Mouse (Mus musculus) liver, embryonic 13.5 days (tissue): Measurements from ENCODE around the gene Fasn. TPM values are rescaled to one million over a fixed set of nuclear protein-coding genes. Genes with fewer than 3 reads are reported as not detected.
A peak's percentile ranks its signal among the peaks of the same experiment; 100 is the strongest.
"Not testable (repeated sequence)": the region's sequence is repeated elsewhere in the genome, so short reads cannot be mapped to it uniquely, and the experiment has no call there.

Experiments
- ATAC-seq: fragments of 200-750 bp; cut with Nextera tagmentation; 2 replicates; pipeline ENCODE4 v1.8.0; 2017; ENCODE audit warnings: low read depth, mild to moderate bottlenecking, moderate number of reproducible peaks, moderate library complexity
- DNase-seq: peaks from one replicate; pipeline ENCODE4 v3.0.0; 2022
- H3K27ac ChIP-seq: fragments of 300-500 bp; sonication (generic); 2 replicates; pipeline ENCODE4 v1.5.1; 2015; ENCODE audit warnings: moderate library complexity, mild to moderate bottlenecking, inconsistent platforms
- H3K27me3 ChIP-seq: fragments of 300-500 bp; sonication (generic); 2 replicates; pipeline ENCODE4 v1.6.1; 2015; ENCODE audit warnings: mild to moderate bottlenecking, inconsistent platforms
- H3K36me3 ChIP-seq: fragments of 300-500 bp; sonication (generic); 2 replicates; pipeline ENCODE4 v1.6.1; 2015; ENCODE audit warnings: mild to moderate bottlenecking, inconsistent platforms
- H3K4me1 ChIP-seq: fragments of 300-500 bp; sonication (generic); replicated peaks from 2 replicates; pipeline ENCODE4 v1.6.1; 2015; ENCODE audit warnings: inconsistent platforms
- H3K4me2 ChIP-seq: fragments of 300-500 bp; sonication (generic); 2 replicates; pipeline ENCODE4 v1.6.1; 2015; ENCODE audit warnings: inconsistent platforms, mild to moderate bottlenecking, moderate library complexity
- H3K4me3 ChIP-seq: fragments of 300-500 bp; sonication (generic); replicated peaks from 2 replicates; pipeline ENCODE4 v1.5.1; 2015; ENCODE audit warnings: mild to moderate bottlenecking, inconsistent platforms
- H3K9ac ChIP-seq: fragments of 300-500 bp; sonication (generic); 2 replicates; pipeline ENCODE4 v1.6.1; 2015; ENCODE audit warnings: mild to moderate bottlenecking, inconsistent platforms
- H3K9me3 ChIP-seq: fragments of 300-500 bp; sonication (generic); replicated peaks from 2 replicates; pipeline ENCODE4 v1.6.1; 2016; ENCODE audit warnings: inconsistent platforms
- WGBS: fragments of 180-500 bp; shearing (Covaris S2); methylation state at CpG from one replicate; pipeline ENCODE4 v1.1.7; 2015; ENCODE audit not compliant: insufficient replicate concordance; 5-methylcytosine and 5-hydroxymethylcytosine counted together
- polyA plus RNA-seq: library from polyadenylated mRNA; unstranded; fragments of >200 nt; fragmentation: Nextera tagmentation; extraction: Ambion mirVana; gene quantifications from 2 replicates; pipeline ENCODE4 v1.2.1, GENCODE M21; 2015

The Fasn gene
- 15.3 and 17.9 TPM in 2 replicates for polyA plus RNA-seq

DNA sequence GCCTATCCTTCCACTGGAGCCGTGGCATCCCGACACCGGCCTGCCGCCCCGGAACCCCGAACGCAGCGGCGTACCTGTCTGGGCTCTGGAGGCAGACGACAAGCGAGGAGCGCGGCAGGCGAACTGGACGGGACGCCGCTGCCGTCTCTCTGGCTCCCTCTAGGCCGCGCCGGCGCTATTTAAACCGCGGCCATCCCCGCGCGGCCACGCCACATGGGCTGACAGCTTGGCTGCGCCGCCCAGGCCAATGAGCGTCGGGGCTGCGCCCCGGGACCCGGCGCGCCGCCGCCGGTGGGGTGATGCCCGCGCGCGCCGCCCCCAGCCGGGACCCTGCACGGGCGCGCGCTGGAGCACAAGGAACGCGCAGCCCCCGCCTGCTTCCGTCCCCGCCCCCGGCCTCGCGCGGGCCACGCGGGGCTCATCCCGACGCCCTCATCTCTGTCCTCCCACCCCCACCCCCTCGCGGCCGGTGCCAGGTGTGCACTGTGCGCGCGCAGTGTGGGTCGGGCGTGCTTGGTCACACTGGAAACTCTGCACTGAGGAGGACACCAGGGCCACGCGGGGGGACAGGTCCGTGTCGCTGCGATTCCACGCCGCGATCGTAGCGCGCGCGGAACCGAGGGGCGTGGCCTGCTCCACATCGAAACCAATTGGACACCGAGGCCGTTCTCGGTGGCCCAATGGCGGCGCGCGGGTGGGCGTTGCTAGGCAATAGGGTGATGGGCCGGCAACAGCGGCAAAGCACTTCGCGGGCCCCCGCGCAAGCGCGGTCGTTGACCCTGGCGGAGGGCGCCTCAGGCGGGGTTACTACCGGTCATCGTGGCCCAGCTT is at the start of gene Fasn:
Fasn (minus strand) TSS at position 592 of the 831 bp plus-strand sequence.
- Histone ChIP-seq H3K36me3 (peaks cover 35% of the 10 kb centered on the region), H3K4me3 (peak within 1 kb of the TSS; percentile 75), H3K9me3 (no peaks in the 10 kb centered on the region), H3K4me1 (peaks cover 54% of the 10 kb centered on the region), H3K9ac (peak within 1 kb of the TSS; percentile 86), H3K4me2 (peak within 1 kb of the TSS; percentile 98), H3K27ac (peak within 1 kb of the TSS; percentile 89), H3K27me3 (no peaks in the 10 kb centered on the region)
- peak; percentile 84 for ATAC-seq
- WGBS = under 1% methylated on average over 88 of the region's 109 CpGs
- peak; percentile 92 for DNase-seq

DNA sequence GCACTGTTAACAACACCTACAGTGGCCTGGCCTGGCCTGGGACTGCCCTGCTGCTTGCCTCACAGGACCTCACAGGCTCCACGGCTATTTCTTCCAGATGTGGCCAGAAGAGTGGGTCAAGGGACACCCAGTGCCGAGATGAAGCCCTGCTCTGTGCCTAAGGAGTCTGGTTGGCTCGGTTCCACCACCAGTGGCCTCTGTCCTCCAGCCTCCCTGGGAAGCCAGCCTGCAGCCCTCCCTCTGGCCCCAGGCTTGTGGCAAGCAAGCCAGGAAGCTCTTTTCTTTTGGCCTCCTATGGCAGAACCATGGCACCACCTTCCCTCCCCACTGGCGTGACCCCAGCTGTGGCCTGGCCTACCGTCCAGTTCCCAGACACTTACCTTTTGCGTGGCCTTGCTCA is 48.9 kb upstream of the Fasn start:
- Histone ChIP-seq H3K27me3 (no peaks in the 10 kb centered on the region), H3K36me3 (no peaks in the 10 kb centered on the region), H3K9ac (no peak overlapping the region), H3K4me2 (no peak overlapping the region), H3K4me3 (no peak overlapping the region), H3K9me3 (no peaks in the 10 kb centered on the region), H3K27ac (no peak overlapping the region), H3K4me1 (peaks cover 12% of the 10 kb centered on the region)
- no peak for DNase-seq
- WGBS = 75% methylated on average over 6 of the region's 6 CpGs
- ATAC-seq = no peak

DNA sequence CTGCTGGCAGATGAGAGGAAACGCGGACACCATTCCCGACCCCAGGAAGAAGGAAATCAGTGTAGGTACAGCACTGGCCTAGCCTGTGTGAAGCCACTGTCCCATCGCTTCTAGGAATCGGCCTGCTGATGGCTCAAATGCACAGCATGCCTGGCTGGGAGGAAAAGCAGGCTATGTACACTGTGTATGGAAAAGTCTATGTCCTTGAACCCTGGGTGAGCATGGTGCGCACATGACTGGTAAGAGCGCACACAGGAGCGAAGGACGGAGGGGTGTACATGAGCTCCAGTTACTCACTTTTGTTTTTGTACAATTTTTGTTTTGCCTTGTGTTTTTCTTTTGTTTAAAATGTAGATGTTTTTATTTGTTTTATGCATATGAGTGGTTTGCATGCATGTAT is 47.2 kb upstream of the Fasn start:
- no peaks in the 10 kb centered on the region for H3K36me3 ChIP-seq
- no peak overlapping the region for H3K4me3 ChIP-seq
- no peak overlapping the region for H3K9ac ChIP-seq
- no peaks in the 10 kb centered on the region for H3K9me3 ChIP-seq
- WGBS = 87% methylated on average over 9 of the region's 9 CpGs
- no peaks in the 10 kb centered on the region for H3K27me3 ChIP-seq
- H3K4me2 ChIP-seq = no peak overlapping the region
- ATAC-seq = no peak
- DNase-seq = no peak
- peaks cover 12% of the 10 kb centered on the region for H3K4me1 ChIP-seq
- H3K27ac ChIP-seq = no peak overlapping the region

DNA sequence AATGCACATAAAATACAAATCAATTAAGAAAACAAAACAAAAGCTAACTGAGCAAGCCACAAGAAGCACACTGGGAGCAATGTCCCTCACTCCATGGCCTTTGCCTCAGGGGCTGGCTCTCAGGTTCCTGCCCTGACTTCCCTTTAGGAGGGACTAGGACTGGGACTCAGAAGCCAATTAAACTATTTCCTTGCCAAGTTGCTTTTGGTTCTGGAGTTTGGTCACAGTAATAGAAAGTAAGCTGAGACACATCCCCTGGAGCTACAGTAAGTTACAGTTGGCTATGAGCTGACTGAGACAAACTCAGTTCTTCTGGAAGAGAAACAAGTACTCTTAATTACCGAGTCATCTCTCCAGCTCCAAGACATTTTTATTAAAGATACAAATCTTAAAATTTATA is 41.5 kb upstream of the Fasn start:
- Histone ChIP-seq H3K9ac (no peak overlapping the region), H3K27me3 (no peaks in the 10 kb centered on the region), H3K27ac (no peak overlapping the region), H3K4me1 (no peaks in the 10 kb centered on the region), H3K36me3 (no peaks in the 10 kb centered on the region), H3K4me2 (no peak overlapping the region), H3K4me3 (no peak overlapping the region), H3K9me3 (no peaks in the 10 kb centered on the region)
- DNase-seq (no peak), ATAC-seq (no peak)
- WGBS = 80% methylated on average over 1 of the region's 1 CpGs

DNA sequence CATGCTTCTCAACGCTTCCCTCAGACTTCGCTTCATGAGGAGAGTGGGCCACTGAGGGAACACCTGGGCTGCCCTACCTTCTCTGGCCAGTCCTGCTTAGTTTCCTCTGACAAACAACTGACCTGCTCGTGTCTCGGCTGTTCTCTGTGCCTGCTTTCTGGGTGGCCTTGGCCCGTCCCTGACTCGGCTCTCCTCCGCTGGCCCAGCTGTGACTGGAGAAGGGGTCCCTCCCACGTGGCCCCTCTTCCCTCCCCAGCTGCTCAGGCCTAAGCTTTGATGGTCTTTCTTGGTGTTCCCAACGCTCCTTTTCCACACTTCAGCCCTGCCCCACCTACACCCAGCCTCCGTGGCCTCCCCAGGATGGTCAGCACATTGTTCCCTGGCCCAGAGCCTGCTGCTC is 38.5 kb upstream of the Fasn start:
- no peak overlapping the region for H3K4me2 ChIP-seq
- no peaks in the 10 kb centered on the region for H3K4me1 ChIP-seq
- no peaks in the 10 kb centered on the region for H3K27me3 ChIP-seq
- WGBS = 81% methylated on average over 10 of the region's 10 CpGs
- DNase-seq = no peak
- H3K4me3 ChIP-seq = no peak overlapping the region
- H3K9me3 ChIP-seq = no peaks in the 10 kb centered on the region
- 0 out of 2 replicates have a peak, but pooled peaks cover 8% of the 10 kb centered on the region for H3K36me3 ChIP-seq
- ATAC-seq = no peak
- no peak overlapping the region for H3K9ac ChIP-seq
- H3K27ac ChIP-seq = no peak overlapping the region

DNA sequence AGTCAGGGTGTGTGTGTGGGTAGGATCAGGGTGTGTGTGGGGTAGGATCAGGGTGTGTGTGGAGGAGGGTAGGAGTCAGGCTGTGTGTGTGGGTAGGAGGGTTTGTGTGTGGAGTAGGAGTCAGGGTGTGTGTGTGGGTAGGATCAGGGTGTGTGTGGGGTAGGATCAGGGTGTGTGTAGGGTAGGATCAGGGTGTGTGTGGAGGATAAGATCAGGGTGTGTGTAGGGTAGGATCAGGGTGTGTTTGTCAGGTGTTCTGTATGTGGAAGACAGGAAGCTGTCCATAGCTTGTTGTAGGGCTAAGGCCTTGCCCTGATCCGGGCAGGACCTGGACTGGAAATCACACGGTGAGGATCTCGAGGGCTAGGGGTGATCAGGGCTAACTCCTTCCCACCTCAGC is 31.6 kb upstream of the Fasn start:
- not testable (repeated sequence) for H3K9me3 ChIP-seq, H3K27me3 ChIP-seq, H3K9ac ChIP-seq, H3K27ac ChIP-seq, H3K4me2 ChIP-seq, H3K36me3 ChIP-seq, H3K4me3 ChIP-seq, DNase-seq
- H3K4me1 ChIP-seq = peaks cover 37% of the 10 kb centered on the region
- ATAC-seq = peak; percentile 68
- 84% methylated on average over 3 of the region's 3 CpGs for WGBS

DNA sequence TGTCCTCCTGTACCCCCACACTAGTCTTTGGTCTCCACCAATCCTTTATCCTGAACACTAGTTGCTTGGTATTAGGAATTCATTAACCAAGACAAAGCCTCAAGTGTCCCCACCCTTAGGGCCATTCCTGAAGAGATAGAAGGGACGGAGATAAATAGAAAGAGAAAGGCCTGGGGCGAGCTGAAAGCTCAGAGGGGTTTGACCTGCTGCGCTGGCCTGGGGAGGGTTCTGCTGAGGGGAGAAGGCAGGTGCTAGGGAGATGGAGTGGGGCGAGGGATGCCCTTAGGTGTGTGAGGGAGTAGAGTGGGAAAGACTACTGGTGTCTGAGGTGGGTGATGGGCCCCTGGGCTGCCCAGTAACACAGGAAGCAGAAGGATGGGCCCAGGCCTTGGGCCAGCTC is 29.4 kb upstream of the Fasn start:
- Histone ChIP-seq H3K4me1 (peaks cover 47% of the 10 kb centered on the region), H3K27ac (0 out of 2 replicates have a peak overlapping the region, but pooled peaks have one; percentile 19), H3K9me3 (no peaks in the 10 kb centered on the region), H3K4me3 (no peak overlapping the region), H3K4me2 (no peak overlapping the region), H3K36me3 (no peaks in the 10 kb centered on the region), H3K27me3 (no peaks in the 10 kb centered on the region), H3K9ac (no peak overlapping the region)
- no peak for ATAC-seq
- DNase-seq = no peak
- WGBS = 68% methylated on average over 4 of the region's 4 CpGs

DNA sequence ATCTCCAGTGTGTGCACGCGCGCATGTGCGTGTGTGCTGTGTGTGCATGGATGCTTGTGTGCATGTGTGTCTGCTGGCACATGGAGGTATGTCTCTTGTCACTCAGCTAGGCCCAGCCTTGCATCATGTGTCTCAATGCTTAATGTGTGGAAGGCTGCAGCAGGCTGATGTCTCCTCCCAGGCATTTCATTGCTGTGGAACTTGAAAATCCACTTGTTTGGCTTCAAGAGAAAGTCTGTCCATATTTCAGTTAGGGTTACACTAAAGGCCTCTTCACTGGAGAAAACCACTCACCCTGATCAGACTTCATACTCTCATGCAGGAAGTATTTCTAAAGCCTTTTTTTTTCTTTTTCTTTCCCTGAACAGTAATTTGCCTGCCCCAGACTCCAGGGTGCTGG is 28.8 kb upstream of the Fasn start:
- Histone ChIP-seq H3K9ac (no peak overlapping the region), H3K36me3 (no peaks in the 10 kb centered on the region), H3K9me3 (no peaks in the 10 kb centered on the region), H3K27ac (no peak overlapping the region), H3K4me1 (peaks cover 47% of the 10 kb centered on the region), H3K4me3 (no peak overlapping the region), H3K4me2 (no peak overlapping the region), H3K27me3 (no peaks in the 10 kb centered on the region)
- ATAC-seq = no peak
- 95% methylated on average over 4 of the region's 4 CpGs for WGBS
- no peak for DNase-seq

DNA sequence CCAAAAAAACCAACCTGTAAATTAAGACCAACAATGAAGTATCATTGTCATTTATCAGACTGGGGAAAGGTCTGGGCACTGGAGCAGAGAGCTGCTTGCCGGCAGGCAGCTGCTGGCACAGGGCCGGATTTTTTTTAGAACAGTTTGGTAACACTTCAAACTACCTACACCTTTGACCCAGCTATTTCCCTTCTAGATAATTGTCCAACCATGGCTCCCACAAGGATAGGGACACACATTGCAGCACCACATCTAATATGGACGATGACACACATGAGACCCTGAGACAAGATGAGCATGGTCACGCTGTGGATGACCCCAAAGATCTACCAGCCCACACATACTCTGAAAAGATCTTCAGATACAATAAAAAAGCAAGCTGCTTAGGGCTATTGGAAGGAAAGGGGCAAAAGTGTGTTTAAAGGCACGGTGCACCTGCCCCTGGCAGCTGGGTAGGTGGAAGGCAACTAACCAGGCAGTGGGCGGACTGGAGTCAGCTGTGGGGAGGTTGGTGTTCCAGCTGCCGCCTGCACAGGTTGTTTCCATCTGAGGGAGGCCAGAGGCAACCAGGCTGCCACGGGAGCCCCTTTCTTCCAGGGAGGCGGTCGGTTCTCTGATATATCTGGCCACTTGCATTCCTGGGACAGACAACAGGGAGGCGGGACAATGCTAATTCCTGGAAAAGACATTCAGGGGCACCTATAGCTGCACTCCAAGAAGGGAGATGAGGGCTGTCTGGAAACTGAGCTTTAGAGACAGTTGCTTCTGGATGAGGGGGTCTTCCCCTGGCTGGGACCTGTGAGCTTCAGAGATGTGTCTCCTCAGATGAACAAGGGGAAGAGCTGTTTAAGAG is 28.0 kb upstream of the Fasn start:
- WGBS = 65% methylated on average over 11 of the region's 11 CpGs
- H3K4me1 ChIP-seq = peaks cover 47% of the 10 kb centered on the region
- DNase-seq (no peak), ATAC-seq (no peak)
- no peak overlapping the region for H3K4me2 ChIP-seq
- H3K27me3 ChIP-seq = no peaks in the 10 kb centered on the region
- no peak overlapping the region for H3K9ac ChIP-seq
- H3K9me3 ChIP-seq = no peaks in the 10 kb centered on the region
- no peaks in the 10 kb centered on the region for H3K36me3 ChIP-seq
- H3K4me3 ChIP-seq = no peak overlapping the region
- no peak overlapping the region for H3K27ac ChIP-seq

DNA sequence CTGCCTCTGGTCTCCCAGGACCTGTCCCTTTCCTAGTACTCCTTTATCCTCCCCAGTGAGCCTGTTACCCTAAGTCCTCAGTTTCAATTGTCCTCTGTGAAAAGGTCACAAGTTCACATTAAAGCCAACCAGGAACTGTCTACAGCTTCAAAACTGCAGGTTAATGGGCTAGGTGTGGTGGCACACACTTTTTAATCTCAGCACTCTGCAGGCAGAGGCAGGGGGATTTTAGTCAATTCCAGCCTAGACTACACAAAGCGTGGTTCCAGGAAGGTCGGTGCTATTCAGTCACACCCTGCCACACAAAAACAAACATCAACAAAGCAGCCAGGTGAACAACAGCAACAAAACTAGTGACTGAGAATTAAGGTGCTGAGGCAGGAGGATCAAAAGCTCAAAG is 27.2 kb upstream of the Fasn start:
- Histone ChIP-seq H3K4me2 (no peak overlapping the region), H3K27ac (no peak overlapping the region), H3K27me3 (no peaks in the 10 kb centered on the region), H3K4me1 (peaks cover 47% of the 10 kb centered on the region), H3K4me3 (no peak overlapping the region), H3K9ac (no peak overlapping the region), H3K36me3 (no peaks in the 10 kb centered on the region), H3K9me3 (no peaks in the 10 kb centered on the region)
- WGBS = 59% methylated on average over 2 of the region's 2 CpGs
- ATAC-seq (no peak), DNase-seq (no peak)

DNA sequence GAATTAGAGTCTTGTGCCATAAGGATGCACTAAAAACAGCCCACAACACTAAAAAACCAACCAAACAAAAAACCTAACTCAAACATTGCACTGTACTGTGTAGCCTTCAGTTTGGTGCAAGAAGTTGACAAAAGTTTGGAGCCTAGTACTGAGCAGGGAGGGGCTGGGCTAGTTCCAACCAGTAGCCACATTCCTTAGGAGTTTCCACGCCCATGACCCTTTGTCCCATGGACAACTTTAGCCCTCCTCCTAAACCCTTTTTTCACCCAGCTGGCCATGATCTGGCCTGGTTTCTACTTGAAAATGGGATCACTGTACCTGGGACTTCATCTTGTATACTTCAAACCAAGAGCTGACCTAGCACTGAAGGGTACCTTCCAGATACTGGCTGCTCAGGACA is 26.8 kb upstream of the Fasn start:
- 68% methylated on average over 1 of the region's 1 CpGs for WGBS
- Histone ChIP-seq H3K4me3 (no peak overlapping the region), H3K27me3 (no peaks in the 10 kb centered on the region), H3K27ac (peak overlapping the region; percentile 25; the same call in 1 of the 2 replicates), H3K4me1 (peaks cover 44% of the 10 kb centered on the region), H3K36me3 (no peaks in the 10 kb centered on the region), H3K4me2 (no peak overlapping the region), H3K9ac (no peak overlapping the region), H3K9me3 (no peaks in the 10 kb centered on the region)
- ATAC-seq (no peak), DNase-seq (no peak)
